Mouse (Mus musculus) erythroblast, embryonic 14.5 days (primary cell): ENCODE results near the gene Bcl2a1b.
"Not testable (repeated sequence)": the region's sequence is repeated elsewhere in the genome, so short reads cannot be mapped to it uniquely, and the experiment has no call there.

Source experiments
- GATA1 ChIP-seq: IDR thresholded peaks from 2 replicates; pipeline ENCODE4 v1.6.1; 2012; ENCODE audit warnings: low read length, inconsistent platforms, mixed read lengths
- TAL1 ChIP-seq: IDR thresholded peaks from 3 replicates; pipeline ENCODE4 v1.6.1; 2012; ENCODE audit warnings: low read length, inconsistent platforms, mixed read lengths

DNA sequence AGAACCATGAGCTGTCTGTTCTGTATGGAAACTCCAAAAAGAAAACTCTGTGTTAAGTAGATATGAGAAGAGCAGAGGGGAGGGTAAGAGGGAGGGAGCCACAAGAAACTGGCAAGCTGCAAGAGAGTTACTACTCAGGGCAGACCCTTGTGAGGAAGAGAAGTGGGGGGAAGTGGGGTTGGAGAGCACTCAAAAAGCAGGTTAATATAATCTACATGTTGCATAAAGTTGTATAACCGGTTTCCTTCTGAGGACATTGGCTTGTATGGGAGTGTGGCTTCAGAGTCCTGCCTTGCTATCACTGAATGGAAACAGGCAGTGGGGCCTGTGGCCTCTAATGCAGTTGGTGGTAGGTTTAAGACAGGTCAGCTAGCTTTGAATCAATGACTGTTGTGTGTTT is 1.5 kb upstream of the Bcl2a1b start:
- not testable (repeated sequence) for TF ChIP-seq GATA1, TAL1
